Mouse (Mus musculus) limb, embryonic 11.5 days (tissue): Measurements from ENCODE around the gene Cib1. TPM values are rescaled to one million over a fixed set of nuclear protein-coding genes. Genes with fewer than 3 reads are reported as not detected.

Experiments used
- polyA plus RNA-seq: library from polyadenylated mRNA; unstranded; fragments of >200 nt; fragmentation: Nextera tagmentation; extraction: Ambion mirVana; gene quantifications from 2 replicates; pipeline ENCODE4 v1.2.1, GENCODE M21; 2014

Cib1 gene
- polyA plus RNA-seq, 1 experiment from 2014 or later, result 55.5 TPM

Other genes with a start within 250 kb of the Cib1 start
- 15.4 and 17.0 TPM in 2 replicates for gene Zfp710, start 208.0 kb downstream of the Cib1 start, polyA plus RNA-seq
- 540 and 555 TPM in 2 replicates for gene Idh2, start 117.4 kb downstream of the Cib1 start, polyA plus RNA-seq
- gene Sema4b, start 46.0 kb downstream of the Cib1 start, polyA plus RNA-seq, result 8.3 and 9.0 TPM in 2 replicates
- 4.6 and 4.8 TPM in 2 replicates for gene Gdpgp1, start 52 bp upstream of the Cib1 start, polyA plus RNA-seq
- 0.30 and 0.91 TPM in 2 replicates for gene Ttll13, start 13.6 kb upstream of the Cib1 start, polyA plus RNA-seq
- 47.4 and 49.0 TPM in 2 replicates for gene Ngrn, start 28.4 kb upstream of the Cib1 start, polyA plus RNA-seq
- 13.0 and 18.9 TPM in 2 replicates for gene Vps33b, start 36.8 kb upstream of the Cib1 start, polyA plus RNA-seq
- 150 and 152 TPM in 2 replicates for gene Prc1, start 61.6 kb upstream of the Cib1 start, polyA plus RNA-seq
- gene Rccd1, start 91.6 kb upstream of the Cib1 start, polyA plus RNA-seq, result 10.5 and 11.0 TPM in 2 replicates
- gene Unc45a, start 108.2 kb upstream of the Cib1 start, polyA plus RNA-seq, result 34.7 and 38.0 TPM in 2 replicates
- gene Hddc3, start 110.3 kb upstream of the Cib1 start, polyA plus RNA-seq, result 25.7 and 27.5 TPM in 2 replicates
- 12.5 and 15.1 TPM in 2 replicates for gene Man2a2, start 138.6 kb upstream of the Cib1 start, polyA plus RNA-seq
- gene Fes, start 155.1 kb upstream of the Cib1 start, polyA plus RNA-seq, result 7.6 and 8.4 TPM in 2 replicates
- 9.2 and 10.0 TPM in 2 replicates for gene Furin, start 172.6 kb upstream of the Cib1 start, polyA plus RNA-seq